Mouse (Mus musculus) liver, embryonic 14.5 days (tissue): ENCODE measurements around the gene Slc25a33. TPM values are rescaled to one million over a fixed set of nuclear protein-coding genes. Genes with fewer than 3 reads are reported as not detected.
A peak's percentile ranks its signal among the peaks of the same experiment; 100 is the strongest.

ENCODE experiments used
- ATAC-seq: fragments of 200-750 bp; cut with Nextera tagmentation; 2 replicates; pipeline ENCODE4 v1.8.0; 2017; ENCODE audit warnings: moderate number of reproducible peaks, mild to moderate bottlenecking, moderate library complexity; ENCODE audit not compliant: insufficient read depth
- DNase-seq, 3 experiments: peaks; one replicate each; pipeline ENCODE4 v3.0.0-alpha.2; 2012 to 2013; ENCODE audit warnings: low read depth in 3 of 3, low spot score in 3 of 3
- H3K27ac ChIP-seq: fragments of 300-500 bp; sonication (generic); 2 replicates; pipeline ENCODE4 v1.5.1; 2014; ENCODE audit warnings: moderate library complexity, mild to moderate bottlenecking, control low read depth, inconsistent platforms
- H3K27me3 ChIP-seq: fragments of 300-500 bp; sonication (generic); 2 replicates; pipeline ENCODE4 v1.6.1; 2014; ENCODE audit warnings: mild to moderate bottlenecking, low read length, moderate library complexity; ENCODE audit not compliant: control insufficient read depth, insufficient read depth
- H3K36me3 ChIP-seq: fragments of 300-500 bp; sonication (generic); replicated peaks from 2 replicates; pipeline ENCODE4 v1.6.1; 2014; ENCODE audit warnings: low read depth; ENCODE audit not compliant: control insufficient read depth, insufficient read depth
- H3K4me1 ChIP-seq, 2 experiments: fragments of 200-500 bp in 1 of 2; fragments of 300-500 bp in 1 of 2; sonication (generic) in 1 of 2; replicated peaks; 2 replicates each; pipeline ENCODE4 v1.6.1; 2012 to 2014; ENCODE audit warnings: antibody characterized with exemption in 1 of 2, inconsistent platforms in 1 of 2, low read length in 1 of 2; ENCODE audit not compliant: control insufficient read depth in 2 of 2, insufficient read depth in 2 of 2
- H3K4me2 ChIP-seq: fragments of 300-500 bp; sonication (generic); 2 replicates; pipeline ENCODE4 v1.6.1; 2014; ENCODE audit warnings: low read depth, mild to moderate bottlenecking, control low read depth, moderate library complexity
- H3K4me3 ChIP-seq, 2 experiments: fragments of 200-500 bp in 1 of 2; fragments of 300-500 bp in 1 of 2; sonication (generic) in 1 of 2; 2 replicates each; pipeline ENCODE4 v1.5.1; 2012 to 2014; ENCODE audit warnings: low read depth in 2 of 2, low read length in 2 of 2, mild to moderate bottlenecking in 2 of 2, control low read depth in 1 of 2, inconsistent platforms in 1 of 2, moderate library complexity in 1 of 2; ENCODE audit not compliant: insufficient read depth in 1 of 2
- H3K9ac ChIP-seq: fragments of 300-500 bp; sonication (generic); replicated peaks from 2 replicates; pipeline ENCODE4 v1.6.1; 2014; ENCODE audit warnings: mild to moderate bottlenecking, control low read depth, moderate library complexity
- H3K9me3 ChIP-seq: fragments of 300-500 bp; sonication (generic); 2 replicates; pipeline ENCODE4 v1.6.1; 2016; ENCODE audit warnings: low read length, mixed read lengths; ENCODE audit not compliant: control insufficient read depth
- CTCF ChIP-seq: IDR thresholded peaks from 2 replicates; pipeline ENCODE4 v1.5.1; 2016; ENCODE audit warnings: antibody characterized with exemption, low read depth, control low read depth
- EP300 ChIP-seq: IDR thresholded peaks from 2 replicates; pipeline ENCODE4 v1.6.1; 2016; ENCODE audit warnings: antibody characterized with exemption, low read depth
- WGBS: fragments of 180-500 bp; shearing (Covaris S2); extraction: QIAGEN DNeasy Blood & Tissue Kit; methylation state at CpG from one replicate; pipeline ENCODE4 v1.1.7; 2014; ENCODE audit not compliant: insufficient replicate concordance; 5-methylcytosine and 5-hydroxymethylcytosine counted together
- polyA plus RNA-seq, 2 experiments: library from polyadenylated mRNA; depleted of rRNA in 1 of 2; stranded (reverse) in 1 of 2; unstranded in 1 of 2; fragments of >200 nt; fragmentation: Nextera tagmentation in 1 of 2; extraction: Ambion mirVana in 1 of 2; gene quantifications; 2 replicates each; pipeline versions ENCODE4 v1.2.1 to v1.2.3; 2012 to 2014

Gene Slc25a33
- polyA plus RNA-seq, 2 experiments, result 4.8 to 7.8 TPM

DNA sequence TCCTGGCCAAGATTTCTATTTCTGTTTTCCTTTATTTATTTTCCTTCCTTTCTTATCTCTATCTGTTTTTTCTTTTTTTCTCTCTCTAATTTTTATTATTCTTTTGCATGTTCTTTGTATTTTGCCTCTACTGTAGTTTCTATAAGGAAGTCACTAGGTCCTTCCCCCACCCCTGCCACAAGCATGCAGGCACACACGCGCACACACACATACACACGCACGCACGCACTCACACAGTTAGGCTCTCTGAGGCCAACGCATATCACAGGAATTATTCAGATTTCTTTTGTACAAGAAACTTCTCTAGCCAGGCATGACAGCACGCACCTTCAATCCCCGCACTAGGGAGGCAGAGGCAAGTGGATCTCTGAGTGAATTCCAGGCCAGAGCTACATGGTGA lies 68.1 kb downstream of the Slc25a33 start:
- 69% methylated on average over 8 of the region's 8 CpGs for WGBS
- Histone ChIP-seq H3K4me3 (no peak overlapping the region), H3K9ac (no peak overlapping the region), H3K36me3 (no peaks in the 10 kb centered on the region), H3K4me1 (peaks cover 0 to 7% of the 10 kb centered on the region in 2 experiments; a peak in 2 of 4 replicates), H3K27me3 (no peaks in the 10 kb centered on the region), H3K4me2 (no peak overlapping the region), H3K27ac (no peak overlapping the region), H3K9me3 (no peaks in the 10 kb centered on the region)
- DNase-seq (no peak), ATAC-seq (no peak)
- TF ChIP-seq CTCF (no peak), EP300 (no peak)

DNA sequence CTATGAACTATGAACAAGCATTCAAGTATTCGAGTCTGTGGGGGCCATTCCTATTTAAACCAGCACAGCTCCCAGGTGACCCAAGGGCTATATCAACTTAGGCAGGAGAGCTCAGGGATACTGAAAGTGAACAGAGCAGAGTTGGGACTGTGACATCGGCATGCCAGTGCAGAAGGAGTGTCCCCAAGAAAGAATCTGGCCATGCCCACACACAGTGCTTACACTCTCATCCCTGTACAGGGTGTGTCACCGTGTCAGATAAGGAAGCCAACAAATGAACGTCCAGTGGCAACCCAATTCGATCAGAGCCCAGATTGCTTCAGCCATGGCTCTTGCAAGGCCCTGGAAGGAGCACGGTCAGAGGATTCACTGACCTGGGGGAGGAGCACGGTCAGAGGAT lies 68.8 kb downstream of the Slc25a33 start:
- Histone ChIP-seq H3K4me3 (no peak overlapping the region), H3K36me3 (no peaks in the 10 kb centered on the region), H3K27me3 (no peaks in the 10 kb centered on the region), H3K27ac (no peak overlapping the region), H3K9ac (no peak overlapping the region), H3K4me1 (peaks cover 0 to 7% of the 10 kb centered on the region in 2 experiments; a peak in 2 of 4 replicates), H3K4me2 (no peak overlapping the region), H3K9me3 (no peaks in the 10 kb centered on the region)
- no peak for TF ChIP-seq CTCF
- TF ChIP-seq EP300, result no peak
- ATAC-seq (no peak), DNase-seq (no peak)
- WGBS, result 31% methylated on average over 7 of the region's 7 CpGs

DNA sequence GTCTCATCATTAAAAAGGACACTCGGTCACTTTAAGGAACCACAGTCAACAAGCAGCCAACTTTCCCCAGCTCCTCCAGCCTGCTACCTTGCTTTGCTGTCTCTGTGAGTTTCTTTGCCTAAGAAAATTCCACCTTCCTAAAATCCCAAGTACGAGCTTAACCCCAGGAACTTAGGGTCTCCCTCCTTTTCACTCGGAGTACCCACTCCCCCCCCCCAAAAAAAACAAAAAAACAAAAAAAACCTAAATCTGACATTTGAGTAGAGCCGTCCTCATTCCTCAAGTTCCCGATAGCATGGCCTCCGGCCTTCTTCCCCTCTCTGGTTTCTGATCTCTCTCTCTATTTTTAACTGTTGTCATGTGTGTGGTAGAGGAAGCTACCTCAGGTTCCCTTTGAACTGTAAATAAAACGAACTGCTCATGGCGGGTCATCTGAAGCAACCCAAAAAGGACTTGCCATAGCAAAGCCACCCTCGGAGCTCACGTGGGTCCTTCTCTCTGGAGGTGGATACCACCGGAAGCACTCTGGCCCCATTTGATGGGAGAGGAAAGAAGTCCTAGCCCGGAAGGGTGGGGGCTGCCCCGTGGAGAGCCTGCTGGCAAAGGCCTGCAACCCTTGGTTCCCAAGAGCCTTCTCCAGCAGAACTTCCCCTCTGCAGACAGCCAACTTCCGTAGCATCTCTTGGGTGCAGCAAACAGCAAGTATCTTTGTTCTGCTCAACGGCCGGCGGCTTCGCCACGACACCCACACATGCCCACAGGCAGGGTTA lies 71.7 kb downstream of the Slc25a33 start, which contains the start of gene Pik3cd:
Pik3cd (minus strand) TSS at position 362 of the 770 bp plus-strand sequence.
- Histone ChIP-seq H3K4me3 (no peak within 1 kb of the TSS), H3K9ac (no peak within 1 kb of the TSS), H3K4me2 (peak within 1 kb of the TSS; percentile 20), H3K27me3 (no peaks in the 10 kb centered on the region), H3K4me1 (peaks cover 2 to 9% of the 10 kb centered on the region in 2 experiments; a peak in 2 of 4 replicates), H3K36me3 (no peaks in the 10 kb centered on the region), H3K9me3 (no peaks in the 10 kb centered on the region), H3K27ac (no peak within 1 kb of the TSS)
- no peak for TF ChIP-seq CTCF
- DNase-seq (no peak), ATAC-seq (no peak)
- 18% methylated on average over 19 of the region's 19 CpGs for WGBS

DNA sequence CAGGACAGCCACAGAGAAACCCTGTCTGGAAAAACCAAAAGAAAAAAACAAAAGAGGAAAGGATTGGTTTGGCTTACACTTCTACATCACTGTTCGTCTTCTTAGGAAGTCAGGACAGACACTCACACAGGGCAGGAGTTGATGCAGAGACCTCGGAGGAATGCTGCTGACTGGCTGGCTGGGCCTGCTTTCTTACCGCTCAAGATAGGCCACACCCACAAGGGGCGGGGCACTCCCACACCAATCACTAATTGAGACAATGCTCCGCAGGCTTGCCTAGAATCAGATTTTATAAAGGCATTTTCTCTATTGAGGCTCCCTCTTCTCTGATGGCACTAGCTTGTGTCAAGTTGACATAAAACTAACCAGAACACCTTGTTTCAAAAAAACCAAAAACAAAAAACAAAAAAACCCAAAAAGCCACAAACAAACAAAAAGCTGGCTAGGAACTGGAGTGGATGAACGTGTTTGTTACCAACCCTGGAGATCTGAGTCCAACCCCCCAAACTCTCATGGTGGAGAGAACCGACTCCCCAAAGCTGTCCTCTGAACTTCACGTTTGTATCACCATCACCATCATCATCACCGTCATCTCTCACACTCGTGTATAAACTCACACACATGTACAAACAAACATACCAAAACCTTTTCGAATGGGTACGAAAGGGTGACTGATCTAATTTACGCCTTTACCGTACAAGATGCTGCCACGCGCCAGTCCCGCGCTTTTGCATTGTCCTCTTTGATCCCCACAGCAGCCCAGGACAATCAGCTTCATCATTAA lies 72.5 kb downstream of the Slc25a33 start:
- H3K27me3 ChIP-seq, result no peaks in the 10 kb centered on the region
- WGBS, result 47% methylated on average over 18 of the region's 18 CpGs
- no peak overlapping the region for H3K27ac ChIP-seq
- H3K4me2 ChIP-seq, result peak overlapping the region; percentile 20
- no peaks in the 10 kb centered on the region for H3K36me3 ChIP-seq
- no peak overlapping the region for H3K4me3 ChIP-seq
- TF ChIP-seq CTCF, result no peak
- no peak for TF ChIP-seq EP300
- H3K9me3 ChIP-seq, result no peaks in the 10 kb centered on the region
- peaks cover 8 to 14% of the 10 kb centered on the region in 2 experiments; a peak in 3 of 4 replicates for H3K4me1 ChIP-seq
- ATAC-seq, result no peak
- H3K9ac ChIP-seq, result no peak overlapping the region
- DNase-seq, result no peak

DNA sequence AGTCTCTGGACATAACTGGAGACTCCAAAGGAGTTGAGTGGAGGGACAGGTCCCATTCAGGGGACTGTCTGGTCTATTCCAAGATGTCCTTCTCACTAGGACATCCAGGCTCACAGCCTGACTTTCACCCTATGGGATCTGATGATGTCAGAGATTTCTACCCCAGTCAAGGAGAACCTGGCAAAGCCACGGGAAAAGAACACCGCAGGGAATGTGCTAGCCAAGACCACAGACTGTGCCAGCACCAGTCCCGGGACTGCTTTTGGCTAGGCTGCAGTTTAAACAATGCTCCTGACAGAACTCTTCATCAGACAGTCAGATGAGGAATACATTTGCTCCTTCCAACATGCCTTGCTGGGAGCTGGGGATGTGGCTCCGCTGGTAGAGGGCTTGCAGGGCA lies 74.1 kb downstream of the Slc25a33 start:
- H3K4me2 ChIP-seq, result no peak overlapping the region
- ATAC-seq, result no peak

More for the DNA sequence above, 74.1 kb downstream of the Slc25a33 start:
- Histone ChIP-seq H3K27me3 (no peaks in the 10 kb centered on the region), H3K9ac (no peak overlapping the region), H3K36me3 (no peaks in the 10 kb centered on the region), H3K4me3 (no peak overlapping the region), H3K27ac (no peak overlapping the region), H3K4me1 (peaks cover 8 to 12% of the 10 kb centered on the region in 2 experiments), H3K9me3 (no peaks in the 10 kb centered on the region)
- DNase-seq, result no peak
- 71% methylated on average over 4 of the region's 4 CpGs for WGBS
- no peak for TF ChIP-seq EP300
- TF ChIP-seq CTCF, result no peak
